Mouse (Mus musculus): ENCODE measurements at regions not wholly inside any gene's neighbourhood (a gene's known extent, or its start where the extent isn't known, plus 50 kb on each side); places are given as distances from the start of the nearest gene placed in this dataset.

DNA sequence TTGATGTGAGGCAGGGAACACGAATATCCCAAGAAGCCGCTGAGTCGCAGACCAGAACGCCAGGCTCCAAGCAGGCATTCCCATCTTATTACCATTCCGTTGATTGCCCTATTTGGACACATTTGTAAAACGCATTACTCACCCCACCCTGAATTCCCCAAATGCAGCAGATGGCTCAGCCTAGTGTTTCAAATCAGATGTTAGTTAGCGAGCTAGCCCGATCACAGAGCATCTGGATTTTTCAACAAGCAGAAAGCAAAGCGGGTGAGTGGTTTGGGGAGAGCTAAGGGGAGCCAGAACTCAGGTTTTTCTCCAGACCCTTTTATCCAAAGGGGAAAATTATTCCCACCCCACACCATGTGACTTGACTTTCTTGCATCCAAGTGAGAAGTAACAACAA, 273.2 kb downstream of the Rwdd3 start:
- TF ChIP-seq CTCF (IDR thresholded peaks at IDR 0.05; ENCODE audit: low read depth, low read length), result no peak
- TF ChIP-seq GATA1 (IDR thresholded peaks at IDR 0.05; ENCODE audit: borderline replicate concordance, low read length), result no peak
- no peak for TF ChIP-seq TAL1 (conservative IDR thresholded peaks at IDR 0.05; ENCODE audit: low read depth, low read length)
